In genomic region chr2:37689064-37689615, GRCm38 (mm10) we compare ENCODE assay signal across 10 mouse cellular contexts.
"Had no signal": no experiment of that assay in that cellular context is flagged by ENCODE, and none has a peak within 500 bp of the region (broad histone marks: within the 10 kb centered on the region; RNA-seq: fewer than 3 reads in every experiment).

No protein-coding gene starts in this region.

- H3K4me3 ChIP-seq: limb, embryonic 12.5 days; lung, embryonic 15.5 days; midbrain, embryonic 13.5 days had no signal

- H3K27ac ChIP-seq: limb, embryonic 12.5 days; lung, embryonic 15.5 days; midbrain, embryonic 13.5 days had no signal

- H3K4me1 ChIP-seq: lung, embryonic 15.5 days had no signal

- H3K4me2 ChIP-seq: limb, embryonic 12.5 days; liver, embryonic 11.5 days; lung, embryonic 15.5 days; midbrain, embryonic 13.5 days had no signal

- H3K36me3 ChIP-seq: limb, embryonic 12.5 days; lung, embryonic 15.5 days; midbrain, embryonic 13.5 days had no signal

- DNase-seq: kidney, adult 11 months; kidney, adult 9 months; kidney, postnatal 14 days; layer of hippocampus, postnatal 36 days; right cerebral cortex, postnatal 25 days; thymus, postnatal 14 days had no signal

- H3K9ac ChIP-seq: limb, embryonic 12.5 days; lung, embryonic 15.5 days; midbrain, embryonic 13.5 days had no signal

- H3K9me3 ChIP-seq: lung, embryonic 15.5 days; midbrain, embryonic 13.5 days had no signal

- H3K27me3 ChIP-seq: limb, embryonic 12.5 days; lung, embryonic 15.5 days; midbrain, embryonic 13.5 days had no signal

- ATAC-seq: midbrain, embryonic 13.5 days had no signal
